Mouse (Mus musculus) liver, embryonic 14.5 days (tissue): Measurements from ENCODE around the gene Apoc1.

ENCODE experiments used
- CTCF ChIP-seq: IDR thresholded peaks from 2 replicates; pipeline ENCODE4 v1.5.1; 2016; ENCODE audit warnings: antibody characterized with exemption, low read depth, control low read depth
- EP300 ChIP-seq: IDR thresholded peaks from 2 replicates; pipeline ENCODE4 v1.6.1; 2016; ENCODE audit warnings: antibody characterized with exemption, low read depth

DNA sequence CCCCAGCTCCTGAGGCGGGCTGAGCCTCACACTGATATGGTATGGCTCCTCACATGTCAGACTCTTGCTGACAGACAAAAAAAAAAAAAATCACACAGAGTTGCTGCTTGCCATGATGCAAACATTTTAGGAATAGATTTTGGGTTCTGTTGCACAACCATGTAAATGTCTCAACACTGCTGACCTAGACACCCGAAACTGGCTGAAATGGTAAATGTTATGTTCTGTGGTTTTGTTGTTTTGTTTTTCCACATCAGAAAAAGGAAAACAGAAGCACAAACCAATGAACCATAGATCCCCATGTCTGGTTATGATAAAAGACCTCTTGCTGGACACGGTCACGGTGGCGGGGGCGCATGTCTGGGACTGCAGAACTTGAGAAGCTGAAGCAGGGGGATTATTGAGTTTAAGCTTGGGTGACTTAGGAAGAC lies 8.7 kb downstream of the Apoc1 start:
- TF ChIP-seq CTCF (no peak), EP300 (no peak)
